Mouse (Mus musculus) T-helper 1 cell (primary cell): Measurements from ENCODE around the gene Sox14.

Experiments used
- in situ Hi-C: fragments of 300-600 bp; cut with MboI, MseI; formaldehyde crosslinking; loops from one replicate; pipeline ENCODE4 v1.15.1; 2025; ENCODE audit warnings: high pct_unique_total_duplicates

Sox14 gene

GRCm38 (mm10) chr9:99853356-99853755, 22.6 kb downstream of the Sox14 start:
- in situ Hi-C loops = no loop called here

GRCm38 (mm10) chr9:99850354-99850753, 25.6 kb downstream of the Sox14 start:
- in situ Hi-C loops = no loop called here

- in situ Hi-C loops = loop anchor here (10.0 to 25.0 kb wide), 2 partner anchors 156 to 739 kb away; partner anchors contain the start of gene Stag1
Measured at GRCm38 (mm10) chr9:99848327-99848726, 27.6 kb downstream of the Sox14 start.

GRCm38 (mm10) chr9:99846820-99847219, 29.1 kb downstream of the Sox14 start:
- in situ Hi-C loops = loop anchor here (10.0 to 25.0 kb wide), 2 partner anchors 158 to 740 kb away; partner anchors contain the start of gene Stag1

GRCm38 (mm10) chr9:99839367-99839766, 36.6 kb downstream of the Sox14 start:
- in situ Hi-C loops = loop anchor here (25.0 kb wide), 1 partner anchor 748 kb away; the partner anchor contains the start of gene Stag1

- in situ Hi-C loops = loop anchor here (25.0 kb wide), 1 partner anchor 748 kb away; the partner anchor contains the start of gene Stag1
Measured at GRCm38 (mm10) chr9:99838877-99839276, 37.1 kb downstream of the Sox14 start.

- in situ Hi-C loops = loop anchor here (25.0 kb wide), 1 partner anchor 751 kb away; the partner anchor contains the start of gene Stag1
Measured at GRCm38 (mm10) chr9:99836707-99837106, 39.3 kb downstream of the Sox14 start.

- in situ Hi-C loops = loop anchor here (25.0 kb wide), 1 partner anchor 751 kb away; the partner anchor contains the start of gene Stag1
Measured at GRCm38 (mm10) chr9:99835624-99836430, 40.1 kb downstream of the Sox14 start.
